9 mouse cellular contexts compared by ENCODE assay signal in genomic region chr13:37214590-37215282, GRCm38 (mm10).
DNase-seq lines count a peak whose midpoint lies in the region; ATAC-seq and TF ChIP-seq lines count a peak whose summit lies in the region.
"Had no signal": no experiment of that assay in that cellular context is flagged by ENCODE, and none has a peak within 500 bp of the region (broad histone marks: within the 10 kb centered on the region; RNA-seq: fewer than 3 reads in every experiment).

No protein-coding gene starts in this region.

- WGBS in thymus, adult 2 months = 74% methylated on average over 8 of the region's 8 CpGs
- 39% methylated on average over 8 of the region's 8 CpGs for WGBS in forebrain, embryonic 15.5 days
- 64% methylated on average over 8 of the region's 8 CpGs for WGBS in midbrain, postnatal 0 days

- no peaks in the 10 kb centered on the region for H3K27me3 ChIP-seq in thymus, adult 2 months (ENCODE audit: control insufficient read depth, insufficient read depth, low read length)
- H3K27me3 ChIP-seq in forebrain, embryonic 15.5 days = no peaks in the 10 kb centered on the region
- no peaks in the 10 kb centered on the region for H3K27me3 ChIP-seq in midbrain, postnatal 0 days (ENCODE audit: insufficient read depth, low read length)

- no peak overlapping the region for H3K4me3 ChIP-seq in thymus, adult 2 months (ENCODE audit: control insufficient read depth, insufficient read depth, low read length)
- H3K4me3 ChIP-seq in forebrain, embryonic 15.5 days = no peak overlapping the region
- no peak overlapping the region for H3K4me3 ChIP-seq in midbrain, postnatal 0 days (ENCODE audit: low read depth, low read length)

- peak; percentile 11 for DNase-seq in thymus, adult 2 months
- DNase-seq in thymus, postnatal 0 days (ENCODE audit: low spot score) = no peak
- DNase-seq in layer of hippocampus, adult 8-10 months (ENCODE audit: low spot score in 2 of 2) = peak; percentile 5 to 9
- peak; percentile 18 for DNase-seq in midbrain, postnatal 0 days (ENCODE audit: low spot score)
- DNase-seq in spleen, postnatal 4 days (ENCODE audit: low spot score in 2 of 2) = no peak
- no peak for DNase-seq in left cerebral cortex, postnatal 10 days (ENCODE audit: extremely low spot score in 1 of 2, low spot score in 2 of 2)

- H3K27ac ChIP-seq in thymus, adult 2 months (ENCODE audit: control insufficient read depth, insufficient read depth, low read length) = no peak overlapping the region; the same call in 1 of the 2 replicates
- no peak overlapping the region for H3K27ac ChIP-seq in forebrain, embryonic 15.5 days (replicated peaks)
- no peak overlapping the region for H3K27ac ChIP-seq in midbrain, postnatal 0 days (ENCODE audit: low read depth, low read length)

- no peaks in the 10 kb centered on the region for H3K36me3 ChIP-seq in thymus, adult 2 months (ENCODE audit: control insufficient read depth, insufficient read depth, low read length)
- H3K36me3 ChIP-seq in forebrain, embryonic 15.5 days = no peaks in the 10 kb centered on the region
- H3K36me3 ChIP-seq in midbrain, postnatal 0 days (ENCODE audit: insufficient read depth, low read length) = no peaks in the 10 kb centered on the region

- no peak overlapping the region for H3K9ac ChIP-seq in forebrain, embryonic 15.5 days (replicated peaks)
- no peak overlapping the region for H3K9ac ChIP-seq in midbrain, postnatal 0 days (replicated peaks; ENCODE audit: low read length, poor library complexity, severe bottlenecking)

- intact Hi-C loops in left cerebral cortex, postnatal 10 days (cut with DNase I) = no loop called here

- no peak for TF ChIP-seq CTCF in thymus, adult 2 months (IDR thresholded peaks at IDR 0.05; ENCODE audit: borderline replicate concordance, control insufficient read depth, extremely low read depth, insufficient read depth, low read length, poor library complexity)
- no peak for TF ChIP-seq CTCF in midbrain, postnatal 0 days (IDR thresholded peaks at IDR 0.05)

- no peak overlapping the region for H3K4me2 ChIP-seq in forebrain, embryonic 15.5 days (replicated peaks)
- H3K4me2 ChIP-seq in midbrain, postnatal 0 days (ENCODE audit: low read depth, low read length, poor library complexity, severe bottlenecking) = no peak overlapping the region

- peak; percentile 85 for ATAC-seq in forebrain, embryonic 15.5 days (replicated peaks)
- ATAC-seq in midbrain, postnatal 0 days (ENCODE audit: low FRiP score) = peak; percentile 34; the same call in 1 of the 2 replicates
- ATAC-seq in megakaryocyte-erythroid progenitor cell, adult 5-6 weeks (replicated peaks; ENCODE audit: low FRiP score, low TSS enrichment, poor library complexity, severe bottlenecking) = no peak
- ATAC-seq: Patski had no signal

- no peaks in the 10 kb centered on the region; the same call in 1 of the 2 replicates for H3K4me1 ChIP-seq in thymus, adult 2 months (replicated peaks; ENCODE audit: control insufficient read depth, insufficient read depth, low read length)
- H3K4me1 ChIP-seq in forebrain, embryonic 15.5 days = no peaks in the 10 kb centered on the region
- H3K4me1 ChIP-seq in midbrain, postnatal 0 days (ENCODE audit: insufficient read depth, low read length) = no peaks in the 10 kb centered on the region

- H3K9me3 ChIP-seq in forebrain, embryonic 15.5 days = no peaks in the 10 kb centered on the region
- no peaks in the 10 kb centered on the region for H3K9me3 ChIP-seq in midbrain, postnatal 0 days (ENCODE audit: low read length)

- TF ChIP-seq POLR2A in thymus, adult 2 months (IDR thresholded peaks at IDR 0.05; ENCODE audit: control insufficient read depth, extremely low read depth, insufficient read depth, low read length, poor library complexity) = no peak

Comparison
In these comparisons a context has a peak if more than half of its experiments do, and no peak if none do; other contexts are left out.
1. DNase-seq: peak in thymus, adult 2 months (single experiment), layer of hippocampus, adult 8-10 months (2 of 2) and midbrain, postnatal 0 days (single experiment); none in thymus, postnatal 0 days (single experiment), spleen, postnatal 4 days (0 of 2) and left cerebral cortex, postnatal 10 days (0 of 2).